Mouse (Mus musculus) forebrain, postnatal 0 days (tissue): ENCODE measurements around the gene Fnbp1l. TPM values are rescaled to one million over a fixed set of nuclear protein-coding genes. Genes with fewer than 3 reads are reported as not detected.

Experiments
- ATAC-seq: fragments of 200-750 bp; cut with Nextera tagmentation; 2 replicates; pipeline ENCODE4 v1.8.0; 2017; ENCODE audit warnings: mild to moderate bottlenecking, moderate library complexity
- DNase-seq: peaks from one replicate; pipeline ENCODE4 v3.0.0-alpha.2; 2015
- H3K27ac ChIP-seq: fragments of 300-500 bp; sonication (generic); 2 replicates; pipeline ENCODE4 v1.5.1; 2014; ENCODE audit warnings: low read depth, mild to moderate bottlenecking, antibody characterized with exemption, low read length, moderate library complexity, mixed read lengths
- H3K27me3 ChIP-seq: fragments of 300-500 bp; sonication (generic); 2 replicates; pipeline ENCODE4 v1.6.1; 2014; ENCODE audit warnings: mild to moderate bottlenecking, low read length, mixed read lengths; ENCODE audit not compliant: insufficient read depth
- H3K36me3 ChIP-seq: fragments of 300-500 bp; sonication (generic); 2 replicates; pipeline ENCODE4 v1.6.1; 2014; ENCODE audit warnings: mild to moderate bottlenecking, moderate library complexity; ENCODE audit not compliant: insufficient read depth
- H3K4me1 ChIP-seq: fragments of 300-500 bp; sonication (generic); 2 replicates; pipeline ENCODE4 v1.6.1; 2014; ENCODE audit warnings: antibody characterized with exemption; ENCODE audit not compliant: insufficient read depth
- H3K4me2 ChIP-seq: fragments of 300-500 bp; sonication (generic); 2 replicates; pipeline ENCODE4 v1.6.1; 2014; ENCODE audit warnings: low read depth, mild to moderate bottlenecking, moderate library complexity
- H3K4me3 ChIP-seq: fragments of 300-500 bp; sonication (generic); 2 replicates; pipeline ENCODE4 v1.5.1; 2014; ENCODE audit warnings: low read depth, low read length, mixed read lengths
- H3K9ac ChIP-seq: fragments of 300-500 bp; sonication (generic); 2 replicates; pipeline ENCODE4 v1.6.1; 2014; ENCODE audit warnings: mild to moderate bottlenecking
- H3K9me3 ChIP-seq: fragments of 300-500 bp; sonication (generic); 2 replicates; pipeline ENCODE4 v1.6.1; 2016; ENCODE audit warnings: low read length
- CTCF ChIP-seq: sonication (generic); IDR thresholded peaks from 2 replicates; pipeline ENCODE4 v1.5.1; 2016; ENCODE audit warnings: antibody characterized with exemption, control low read depth, low read depth
- whole genome bisulfite sequencing: fragments of 180-500 bp; shearing (Covaris S2); extraction: QIAGEN DNeasy Blood & Tissue Kit; methylation state at CpG from one replicate; pipeline ENCODE4 v1.1.7; 2014; 5-methylcytosine and 5-hydroxymethylcytosine counted together
- polyA plus RNA-seq: library from polyadenylated mRNA; unstranded; fragments of >200 nt; fragmentation: Nextera tagmentation; extraction: Ambion mirVana; gene quantifications from 2 replicates; pipeline ENCODE4 v1.2.1, GENCODE M21; 2015
- total RNA-seq: library from RNA; depleted of rRNA; stranded (reverse); fragments of >200 nt; gene quantifications from 2 replicates; pipeline ENCODE4 v1.2.3, GENCODE M21; 2014

Fnbp1l gene
- total and polyA plus RNA-seq, 2 experiments from 2014 or later, result 203 to 220 TPM

GRCm38 (mm10) chr3:122638329-122639196, 19.0 kb upstream of the Fnbp1l start:
- Histone ChIP-seq H3K36me3 (no peaks in the 10 kb centered on the region), H3K27ac (no peak overlapping the region), H3K27me3 (no peaks in the 10 kb centered on the region), H3K4me1 (no peaks in the 10 kb centered on the region), H3K4me3 (no peak overlapping the region), H3K9ac (no peak overlapping the region), H3K9me3 (no peaks in the 10 kb centered on the region), H3K4me2 (no peak overlapping the region; the same call in 1 of the 2 replicates)
- ATAC-seq, result peak; percentile 84
- WGBS, result 36% methylated on average over 14 of the region's 14 CpGs
- peak; percentile 100 for TF ChIP-seq CTCF
- DNase-seq, result peak; percentile 98

- H3K4me2 ChIP-seq, result no peak overlapping the region
- no peaks in the 10 kb centered on the region for H3K36me3 ChIP-seq
- H3K4me1 ChIP-seq, result no peaks in the 10 kb centered on the region
- no peak overlapping the region for H3K9ac ChIP-seq
- H3K27me3 ChIP-seq, result no peaks in the 10 kb centered on the region
- 80% methylated on average over 1 of the region's 1 CpGs for WGBS
- no peak overlapping the region for H3K27ac ChIP-seq
- no peaks in the 10 kb centered on the region for H3K9me3 ChIP-seq
- ATAC-seq (no peak), DNase-seq (no peak)
- H3K4me3 ChIP-seq, result no peak overlapping the region
- no peak for TF ChIP-seq CTCF
Observed at GRCm38 (mm10) chr3:122637280-122637679, 17.8 kb upstream of the Fnbp1l start.

DNA sequence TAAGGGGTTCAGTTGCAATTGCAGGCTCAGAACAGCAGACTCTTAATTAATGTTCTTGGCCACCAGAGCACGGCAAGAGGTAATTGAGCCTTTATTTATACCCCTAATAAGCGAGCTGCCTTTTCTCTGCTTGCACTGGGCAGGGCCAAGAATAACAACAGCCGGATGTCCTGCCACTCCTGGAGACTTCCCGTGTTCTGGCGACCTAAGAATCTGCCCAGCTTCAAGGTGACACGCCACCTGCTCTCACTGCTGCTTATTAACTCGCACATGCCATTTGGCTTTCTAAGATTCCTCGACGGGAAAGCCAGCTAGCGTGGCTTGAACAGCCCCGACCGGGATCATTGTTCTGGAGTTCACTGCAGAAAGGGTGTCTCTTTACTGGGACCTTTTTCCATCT, 15.7 kb upstream of the Fnbp1l start:
- WGBS, result 10% methylated on average over 12 of the region's 12 CpGs
- DNase-seq (no peak), ATAC-seq (no peak)
- no peak overlapping the region for H3K27ac ChIP-seq
- no peak for TF ChIP-seq CTCF
- no peak overlapping the region for H3K9ac ChIP-seq
- no peaks in the 10 kb centered on the region for H3K9me3 ChIP-seq
- no peak overlapping the region for H3K4me3 ChIP-seq
- H3K4me1 ChIP-seq, result no peaks in the 10 kb centered on the region
- no peaks in the 10 kb centered on the region for H3K27me3 ChIP-seq
- no peaks in the 10 kb centered on the region for H3K36me3 ChIP-seq
- H3K4me2 ChIP-seq, result no peak overlapping the region

GRCm38 (mm10) chr3:122629580-122629979, 10.1 kb upstream of the Fnbp1l start:
- no peak for DNase-seq

GRCm38 (mm10) chr3:122628956-122629355, 9.4 kb upstream of the Fnbp1l start:
- Histone ChIP-seq H3K4me2 (no peak overlapping the region), H3K4me1 (no peaks in the 10 kb centered on the region), H3K27me3 (no peaks in the 10 kb centered on the region), H3K9ac (no peak overlapping the region), H3K9me3 (no peaks in the 10 kb centered on the region), H3K27ac (no peak overlapping the region), H3K36me3 (no peaks in the 10 kb centered on the region), H3K4me3 (no peak overlapping the region)
- no peak for TF ChIP-seq CTCF
- 73% methylated on average over 3 of the region's 3 CpGs for WGBS
- DNase-seq, result no peak
- no peak for ATAC-seq

More at GRCm38 (mm10) chr3:122629580-122629979, 10.1 kb upstream of the Fnbp1l start:
- ATAC-seq, result no peak
- WGBS, result 11% methylated on average over 13 of the region's 13 CpGs
- Histone ChIP-seq H3K4me1 (no peaks in the 10 kb centered on the region), H3K4me3 (no peak overlapping the region; the same call in 1 of the 2 replicates), H3K27me3 (no peaks in the 10 kb centered on the region), H3K27ac (no peak overlapping the region), H3K9me3 (no peaks in the 10 kb centered on the region), H3K36me3 (no peaks in the 10 kb centered on the region), H3K9ac (no peak overlapping the region), H3K4me2 (peak overlapping the region; percentile 27; the same call in 1 of the 2 replicates)
- no peak for TF ChIP-seq CTCF

DNA sequence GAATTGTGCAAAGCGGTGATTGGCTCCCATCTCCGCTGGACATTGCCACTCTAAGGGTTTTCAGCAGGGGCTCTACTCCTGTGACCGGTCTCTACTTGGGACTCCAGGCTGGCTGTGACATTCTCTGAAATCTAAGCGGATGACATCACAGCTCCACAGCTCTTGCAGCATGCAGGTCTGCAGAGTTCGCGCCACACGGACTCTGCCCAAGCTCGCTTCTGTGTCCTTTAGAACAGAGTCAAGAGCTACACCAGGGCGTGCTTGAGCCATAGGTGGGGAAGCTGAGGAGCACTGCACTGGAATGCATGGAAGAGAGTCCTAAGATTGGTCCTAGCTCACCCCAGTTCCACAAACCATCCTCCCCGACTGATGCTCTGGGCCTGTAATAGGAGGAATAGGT, 9.0 kb upstream of the Fnbp1l start:
- no peaks in the 10 kb centered on the region for H3K27me3 ChIP-seq
- ATAC-seq (no peak), DNase-seq (no peak)
- H3K9ac ChIP-seq, result no peak overlapping the region
- H3K27ac ChIP-seq, result no peak overlapping the region
- no peak for TF ChIP-seq CTCF
- H3K9me3 ChIP-seq, result no peaks in the 10 kb centered on the region
- no peak overlapping the region for H3K4me2 ChIP-seq
- no peak overlapping the region for H3K4me3 ChIP-seq
- no peaks in the 10 kb centered on the region for H3K36me3 ChIP-seq
- H3K4me1 ChIP-seq, result no peaks in the 10 kb centered on the region
- WGBS, result 96% methylated on average over 10 of the region's 10 CpGs

DNA sequence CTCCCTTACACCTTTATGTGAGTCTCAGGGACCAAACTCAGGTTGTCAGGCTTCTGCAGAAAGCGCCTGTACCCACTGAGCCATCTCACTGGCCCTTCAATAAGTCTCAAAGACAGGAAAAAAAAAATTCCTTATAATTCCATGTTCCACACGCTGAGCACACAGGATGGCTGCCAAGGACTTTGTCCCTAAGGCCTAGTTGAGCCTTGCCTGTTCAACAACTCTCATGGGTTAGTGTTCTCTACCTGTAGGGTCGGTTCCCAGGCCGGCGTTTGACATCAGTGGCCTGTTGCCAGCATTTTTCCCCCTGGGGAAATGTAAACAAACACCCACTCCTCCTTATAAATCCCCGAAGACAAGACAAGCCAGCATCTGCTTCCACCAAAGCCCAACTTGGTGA, 8.3 kb upstream of the Fnbp1l start:
- no peaks in the 10 kb centered on the region for H3K4me1 ChIP-seq
- no peaks in the 10 kb centered on the region for H3K9me3 ChIP-seq
- TF ChIP-seq CTCF, result no peak
- H3K27ac ChIP-seq, result no peak overlapping the region
- no peak overlapping the region for H3K4me2 ChIP-seq
- no peak overlapping the region for H3K4me3 ChIP-seq
- no peak for ATAC-seq
- 88% methylated on average over 6 of the region's 6 CpGs for WGBS
- H3K9ac ChIP-seq, result no peak overlapping the region
- no peak for DNase-seq
- no peaks in the 10 kb centered on the region for H3K36me3 ChIP-seq
- H3K27me3 ChIP-seq, result no peaks in the 10 kb centered on the region
